Mouse (Mus musculus): Measurements from ENCODE around the gene Dhx16.
"Not testable (repeated sequence)": the region's sequence is repeated elsewhere in the genome, so short reads cannot be mapped to it uniquely, and the experiment has no call there.

Gene Dhx16

DNA sequence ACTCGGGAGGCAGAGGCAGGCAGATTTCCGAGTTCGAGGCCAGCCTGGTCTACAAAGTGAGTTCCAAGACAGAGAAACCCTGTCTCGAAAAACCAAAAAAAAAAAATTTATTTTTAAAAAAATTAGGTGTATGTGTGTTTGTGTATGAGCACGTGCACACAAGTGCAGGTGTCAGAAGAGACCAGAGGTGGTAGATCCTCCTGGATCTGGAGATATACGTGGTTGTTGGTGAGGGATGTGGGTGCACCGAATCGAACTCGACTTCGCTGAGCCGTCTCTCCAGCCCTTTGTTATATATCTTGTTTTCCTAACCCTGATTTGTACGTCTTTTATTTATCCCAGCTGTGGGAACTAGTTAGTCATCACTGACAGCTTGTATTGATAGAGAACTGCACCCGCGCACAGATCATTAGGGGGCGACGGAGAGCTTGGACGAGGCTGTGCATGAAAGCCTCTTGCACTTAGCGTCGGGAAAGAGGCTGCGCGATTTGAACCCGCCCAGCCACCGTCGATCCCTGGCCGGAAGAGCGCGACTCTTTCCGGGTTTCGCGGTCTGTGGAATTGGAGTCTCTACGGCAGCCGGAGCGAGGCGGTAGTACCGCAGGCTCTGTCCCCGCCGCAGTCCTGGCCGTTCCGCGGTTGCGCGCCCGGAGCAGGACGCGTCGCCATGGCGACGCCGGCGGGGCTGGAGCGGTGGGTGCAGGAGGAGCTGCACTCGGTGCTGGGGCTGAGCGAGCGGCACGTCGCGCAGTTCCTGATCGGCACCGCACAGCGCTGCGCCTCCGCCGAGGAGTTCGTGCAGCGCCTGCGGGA, at the start of gene Dhx16:
TSS of gene Dhx16 (plus strand) at position 575 of the 813 bp plus-strand sequence.
- DNase-seq (ENCODE audit: low read depth) = peak; percentile 97

DNA sequence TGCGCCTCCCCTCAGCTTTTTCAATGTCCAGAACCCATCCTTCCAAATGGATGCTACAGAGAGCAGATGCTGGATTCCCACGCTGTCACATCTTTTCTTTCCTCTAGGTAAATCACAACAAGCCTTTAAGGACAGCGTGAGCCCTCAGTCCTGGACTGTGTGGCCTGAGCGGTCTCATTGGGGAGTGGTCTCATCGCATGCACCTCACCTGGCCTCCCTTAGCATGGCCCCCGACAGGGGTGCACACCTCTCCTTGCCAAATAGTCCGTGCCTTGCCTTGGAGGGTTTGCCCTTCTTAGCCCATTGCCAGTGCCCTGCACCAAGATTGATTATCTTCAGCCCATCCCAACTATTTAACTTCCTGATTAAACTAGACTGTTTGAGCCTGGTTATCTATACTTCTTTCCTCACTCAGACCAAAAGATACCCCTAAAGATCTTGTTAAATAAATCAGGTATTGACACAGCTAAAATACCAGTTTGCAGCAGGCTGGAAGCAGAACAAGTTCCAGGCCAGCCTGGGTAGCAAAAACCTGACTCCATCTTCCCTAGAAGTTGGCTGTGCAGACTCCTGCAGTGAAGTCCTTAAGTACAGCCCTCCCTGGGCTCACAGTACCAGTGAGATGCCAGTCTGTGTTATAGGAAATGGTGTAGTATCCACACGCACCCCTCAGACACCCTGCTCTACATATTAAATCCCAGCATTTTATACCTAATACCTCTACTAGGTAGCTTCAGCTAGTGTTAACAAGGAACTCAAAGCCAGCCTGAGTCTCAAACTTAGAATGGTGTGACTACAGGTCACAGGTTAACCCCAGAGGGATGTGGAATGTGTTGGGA, 47.0 kb upstream of the Dhx16 start:
- no peak for DNase-seq (ENCODE audit: low read depth)

DNA sequence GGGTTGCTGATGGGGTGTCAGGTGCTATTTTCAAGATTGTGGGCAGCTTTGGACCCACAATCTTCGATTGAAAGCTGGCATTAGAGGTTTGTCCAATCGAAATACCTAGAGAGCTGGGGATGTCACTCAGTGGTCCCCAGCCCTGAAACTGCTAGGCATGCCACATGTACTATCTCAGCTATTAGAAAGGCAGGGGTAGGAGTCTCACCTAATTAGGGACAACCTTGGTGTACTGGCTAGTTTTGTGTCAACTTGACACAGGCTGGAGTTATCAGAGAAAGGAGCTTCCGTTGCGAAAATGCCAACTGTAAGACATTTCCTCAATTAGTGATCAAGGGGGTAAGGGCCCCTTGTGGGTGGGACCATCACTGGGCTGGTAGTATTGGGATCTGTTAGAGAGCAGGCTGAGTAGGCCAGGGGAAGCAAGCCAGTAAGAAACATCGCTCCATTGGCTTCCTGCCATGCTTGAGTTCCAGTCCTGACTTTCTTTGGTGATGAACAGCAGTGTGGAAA, 46.3 kb upstream of the Dhx16 start:
- no peak for DNase-seq (ENCODE audit: low read depth)

DNA sequence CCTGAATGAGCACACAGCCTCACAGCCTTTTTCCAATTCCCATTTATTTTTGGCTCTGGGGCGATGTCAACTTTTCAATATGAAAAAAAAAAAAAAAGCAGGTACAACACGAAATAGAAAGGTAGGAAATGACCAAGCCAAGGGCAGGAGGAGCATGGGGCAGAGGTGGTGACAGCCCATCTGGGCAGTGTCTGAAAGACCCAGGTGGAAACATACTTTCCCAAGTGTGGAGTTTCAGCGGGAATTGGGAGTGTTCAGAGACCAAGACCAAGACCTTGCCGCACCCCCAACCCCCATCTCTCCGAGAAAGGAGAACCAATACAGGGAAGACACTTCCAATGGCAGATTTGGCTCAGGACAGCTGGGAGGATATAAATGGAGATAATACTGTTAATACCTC, 45.7 kb upstream of the Dhx16 start:
- DNase-seq (ENCODE audit: low read depth) = no peak

DNA sequence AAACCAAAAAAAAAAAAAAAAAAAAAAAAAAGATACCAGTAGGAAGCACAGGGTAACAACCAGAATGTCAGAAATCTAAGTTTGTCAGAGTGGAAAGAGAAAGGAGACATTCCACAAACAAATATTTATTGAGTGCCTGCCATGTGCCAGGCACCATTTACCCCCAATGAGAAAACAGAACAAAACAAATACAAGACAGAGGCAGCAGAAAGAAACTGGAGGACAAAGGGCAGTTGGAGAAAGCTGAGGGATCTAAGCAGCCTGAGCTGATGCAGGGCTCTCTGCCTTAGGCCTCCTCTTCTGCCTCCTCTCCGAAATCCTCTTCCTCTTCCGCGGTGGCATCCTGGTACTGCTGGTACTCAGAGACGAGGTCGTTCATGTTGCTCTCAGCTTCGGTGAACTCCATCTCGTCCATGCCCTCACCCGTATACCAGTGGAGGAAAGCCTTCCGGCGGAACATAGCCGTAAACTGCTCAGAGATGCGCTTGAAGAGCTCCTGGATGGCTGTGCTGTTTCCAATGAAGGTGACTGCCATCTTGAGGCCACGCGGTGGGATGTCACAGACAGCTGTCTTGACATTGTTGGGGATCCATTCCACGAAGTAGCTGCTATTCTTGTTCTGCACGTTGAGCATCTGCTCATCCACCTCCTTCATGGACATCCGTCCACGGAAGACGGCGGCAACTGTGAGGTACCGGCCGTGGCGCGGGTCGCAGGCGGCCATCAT, 44.8 kb upstream of the Dhx16 start:
- DNase-seq (ENCODE audit: low read depth) = no peak

DNA sequence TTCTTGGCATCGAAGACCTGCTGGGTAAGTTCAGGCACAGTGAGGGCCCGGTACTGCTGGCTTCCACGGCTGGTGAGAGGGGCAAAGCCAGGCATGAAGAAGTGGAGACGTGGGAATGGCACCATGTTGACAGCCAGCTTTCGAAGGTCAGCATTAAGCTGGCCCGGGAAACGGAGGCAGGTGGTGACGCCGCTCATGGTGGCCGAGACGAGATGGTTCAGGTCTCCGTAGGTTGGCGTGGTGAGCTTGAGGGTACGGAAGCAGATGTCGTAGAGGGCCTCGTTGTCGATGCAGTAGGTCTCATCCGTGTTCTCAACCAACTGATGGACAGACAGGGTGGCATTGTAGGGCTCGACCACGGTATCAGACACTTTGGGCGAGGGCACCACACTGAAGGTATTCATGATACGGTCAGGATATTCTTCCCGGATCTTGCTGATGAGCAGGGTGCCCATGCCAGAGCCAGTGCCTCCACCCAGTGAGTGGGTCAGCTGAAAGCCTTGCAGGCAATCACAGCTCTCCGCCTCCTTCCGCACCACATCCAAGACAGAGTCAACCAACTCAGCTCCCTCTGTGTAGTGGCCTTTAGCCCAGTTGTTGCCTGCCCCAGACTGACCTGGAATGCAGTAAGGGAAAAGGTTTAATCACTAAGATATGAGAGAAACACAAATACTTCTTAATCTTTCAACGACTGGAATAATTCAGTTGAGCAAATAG, 44.0 kb upstream of the Dhx16 start:
- DNase-seq (ENCODE audit: low read depth) = no peak

DNA sequence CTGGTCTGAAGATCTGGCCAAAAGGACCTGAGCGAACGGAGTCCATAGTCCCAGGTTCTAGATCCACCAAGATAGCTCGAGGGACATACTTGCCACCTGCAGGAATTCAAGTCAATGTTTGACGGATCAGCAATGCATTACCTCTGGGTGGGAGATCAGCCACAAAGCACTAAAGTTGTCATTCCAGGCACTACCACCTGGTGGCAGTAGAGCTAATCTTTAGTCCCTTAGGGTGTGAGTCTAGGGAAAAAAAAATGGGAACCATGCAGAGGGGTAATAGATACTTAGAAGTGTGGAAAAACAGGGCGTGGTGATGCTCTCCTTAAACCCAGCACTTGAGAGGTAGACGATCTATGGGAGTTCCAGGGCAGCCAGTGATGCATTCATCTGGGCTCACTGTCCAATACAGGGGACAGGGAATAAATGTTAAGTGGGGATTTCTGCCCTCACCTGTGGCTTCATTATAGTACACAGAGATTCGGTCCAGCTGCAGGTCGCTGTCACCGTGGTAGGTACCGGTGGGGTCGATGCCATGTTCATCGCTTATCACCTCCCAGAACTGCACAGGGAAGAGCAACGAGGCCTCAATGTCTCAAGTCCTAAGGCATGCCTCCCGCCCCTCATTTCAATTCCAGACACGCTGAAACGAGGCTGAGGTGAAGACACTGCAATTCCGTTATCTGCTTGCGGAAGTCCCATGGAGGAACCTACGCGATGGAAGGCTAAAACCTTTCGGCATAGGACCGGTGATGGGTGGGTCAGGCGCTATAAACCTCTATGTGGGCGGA, 43.2 kb upstream of the Dhx16 start:
- DNase-seq (ENCODE audit: low read depth) = peak; percentile 95

DNA sequence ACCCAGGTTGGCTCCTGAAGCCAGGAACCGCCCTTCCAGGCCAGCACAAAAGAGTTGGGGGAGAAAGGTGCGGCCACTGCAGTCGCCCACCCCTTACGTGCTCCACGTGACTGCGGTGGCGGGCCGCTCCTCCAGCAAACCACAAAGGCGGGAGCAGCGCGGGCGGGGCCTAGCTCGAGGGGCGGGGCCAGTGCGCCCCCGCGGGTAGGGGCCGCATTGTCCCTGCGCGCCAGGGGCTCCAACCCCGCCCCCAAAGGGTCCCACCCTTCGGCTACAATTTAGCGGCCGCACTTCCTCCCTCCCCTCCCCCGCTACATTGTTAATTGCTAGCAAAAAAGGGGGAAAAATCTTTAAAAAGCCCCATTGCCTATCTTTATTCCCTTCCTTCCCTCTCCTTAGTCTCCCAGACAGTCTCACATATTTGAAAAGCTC, 42.6 kb upstream of the Dhx16 start:
- DNase-seq (ENCODE audit: low read depth) = peak; percentile 89

DNA sequence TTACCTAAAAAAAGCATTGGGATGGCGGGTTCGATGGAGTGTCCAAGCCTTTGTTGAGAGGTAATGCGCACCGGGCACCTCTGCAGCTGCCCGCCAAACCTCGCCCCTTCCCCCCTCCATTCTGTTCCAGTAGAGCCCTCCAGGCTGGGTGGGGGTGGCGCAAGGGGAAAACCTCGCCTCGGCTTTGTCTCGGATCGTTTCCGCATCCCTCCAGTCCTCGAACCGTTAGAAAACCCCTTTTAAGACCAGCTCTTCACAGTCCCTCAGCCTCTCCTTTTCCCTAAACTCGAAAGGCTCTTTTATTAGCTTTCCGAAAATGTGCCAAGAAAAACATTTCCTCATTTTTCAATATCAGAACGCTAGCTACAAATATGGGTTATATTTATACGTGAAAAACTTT, 42.1 kb upstream of the Dhx16 start:
- DNase-seq (ENCODE audit: low read depth) = peak; percentile 76

DNA sequence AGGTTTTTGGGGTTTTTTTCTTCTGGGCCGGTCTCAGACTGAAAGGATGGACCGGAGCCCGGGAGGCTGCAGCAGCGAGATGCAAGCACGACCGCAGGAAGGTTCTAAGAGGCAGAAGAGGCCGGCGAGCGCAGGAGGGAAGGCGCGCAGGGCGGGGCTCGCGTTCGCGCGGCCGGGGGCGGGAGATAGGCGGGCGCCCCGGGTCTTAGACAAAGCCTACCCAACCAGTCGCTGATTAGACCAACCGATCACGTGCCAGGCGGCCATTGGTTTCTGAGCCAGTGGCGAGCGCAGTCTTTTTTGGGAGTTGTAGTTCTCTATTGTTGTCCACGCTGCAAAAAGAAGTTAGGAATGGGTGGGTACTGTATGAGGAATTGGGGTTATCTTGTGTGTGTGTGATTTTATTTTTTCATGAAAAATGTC, 41.5 kb upstream of the Dhx16 start, which contains the start of gene Tubb5:
TSS of gene Tubb5 (minus strand) at position 185 of the 423 bp plus-strand sequence.
- DNase-seq (ENCODE audit: low read depth) = peak; percentile 95

DNA sequence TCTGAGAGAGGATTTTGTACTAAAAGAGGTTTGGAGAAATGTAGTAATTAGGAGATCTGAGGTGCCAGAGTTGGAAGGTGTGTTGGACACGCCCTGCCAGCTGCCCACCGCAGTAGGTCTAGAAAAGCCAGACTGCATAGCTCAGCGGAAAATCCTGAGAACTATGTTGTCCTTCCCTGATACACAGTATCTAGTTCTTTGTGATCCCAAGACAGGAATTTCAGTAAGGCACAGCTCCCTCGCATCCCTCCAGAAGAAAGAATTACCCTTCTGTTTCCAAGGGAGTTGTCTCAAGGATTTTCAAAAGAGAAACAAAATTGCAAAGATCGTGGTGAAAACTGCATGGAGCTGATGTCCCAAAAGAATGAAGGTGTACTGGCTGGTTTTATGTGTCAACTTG, 41.0 kb upstream of the Dhx16 start:
- no peak for DNase-seq (ENCODE audit: low read depth)

DNA sequence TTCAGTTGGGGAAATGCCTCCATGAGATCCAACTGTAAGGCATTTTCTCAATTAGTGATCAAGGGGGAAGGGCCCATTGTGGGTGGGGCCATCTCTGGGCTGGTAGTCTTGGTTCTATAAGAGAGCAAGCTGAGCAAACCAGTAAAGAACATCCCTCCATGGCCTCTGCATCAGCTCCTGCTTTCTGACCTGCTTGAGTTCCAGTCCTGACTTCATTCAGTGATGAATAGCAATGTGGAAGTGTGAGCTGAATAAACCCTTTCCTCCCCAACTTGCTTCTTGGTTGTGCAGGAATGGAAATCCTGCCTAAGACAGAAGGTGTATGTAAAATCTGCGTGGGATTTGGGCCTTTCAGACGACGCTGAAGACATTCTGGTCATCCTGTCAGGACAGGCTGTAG, 40.6 kb upstream of the Dhx16 start:
- DNase-seq (ENCODE audit: low read depth) = not testable (repeated sequence)

DNA sequence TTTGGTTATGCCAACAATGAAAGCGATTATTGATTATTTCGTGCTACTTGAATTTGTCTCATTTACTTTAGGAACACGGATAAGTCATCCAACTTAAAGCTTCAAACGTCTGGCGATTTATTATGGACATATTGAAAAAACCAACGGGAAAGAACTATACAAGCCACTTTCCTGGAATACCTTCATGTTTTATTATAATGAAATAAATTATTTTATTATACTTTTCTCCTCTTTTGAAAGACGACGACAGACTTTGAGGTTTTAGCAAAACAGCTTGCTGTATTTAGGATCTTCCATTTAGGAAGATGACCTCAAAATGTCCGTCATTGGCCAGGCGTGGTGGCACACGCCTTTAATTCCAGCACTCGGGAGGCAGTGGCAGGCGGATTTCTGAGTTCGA, 39.1 kb upstream of the Dhx16 start:
- DNase-seq (ENCODE audit: low read depth) = no peak

DNA sequence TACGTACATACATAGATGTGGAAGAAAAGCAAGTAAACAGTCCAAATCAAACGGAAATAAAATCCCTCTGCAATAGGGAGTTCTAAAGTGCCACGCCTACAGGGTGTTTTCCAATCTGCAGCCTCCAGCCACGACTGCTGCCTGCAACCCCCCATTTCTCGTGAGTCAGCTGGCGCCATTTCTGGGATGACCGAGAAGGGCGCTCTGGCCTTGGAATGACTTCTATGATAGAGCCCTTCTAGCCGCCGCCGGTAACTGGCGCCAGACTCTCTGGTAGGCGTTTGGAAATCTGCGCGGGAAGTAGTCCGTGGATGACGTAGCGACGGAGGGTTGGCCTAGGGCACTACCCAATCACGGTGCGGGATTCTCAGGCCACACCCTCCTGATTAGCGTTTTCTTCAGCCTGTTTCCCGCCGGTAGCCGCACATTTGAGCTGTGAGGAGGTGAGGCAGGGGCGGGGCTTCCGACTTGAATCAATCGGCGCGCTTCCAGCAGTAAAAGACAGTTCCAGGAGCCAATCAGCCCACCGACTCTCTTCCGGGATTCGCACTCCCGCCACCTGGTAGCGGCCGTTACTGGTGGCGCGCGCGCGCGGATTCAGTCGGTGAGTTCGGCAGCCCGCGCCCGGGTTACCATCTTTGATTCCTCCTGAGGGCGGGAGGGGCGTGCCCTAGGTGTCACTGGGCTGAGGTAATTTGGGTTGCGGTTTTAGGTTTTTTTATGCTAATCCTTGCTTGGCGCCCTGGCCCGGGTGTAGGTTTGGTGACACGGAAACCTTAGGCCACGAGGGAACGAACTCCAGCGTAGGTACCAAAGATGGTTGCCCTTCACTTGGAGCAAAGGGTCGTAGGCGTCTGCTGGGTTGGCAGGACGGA, 38.3 kb upstream of the Dhx16 start, which contains the start of gene Mdc1:
TSS of gene Mdc1 (plus strand) at position 440 of the 875 bp plus-strand sequence.
- peak; percentile 100 for DNase-seq (ENCODE audit: low read depth)

DNA sequence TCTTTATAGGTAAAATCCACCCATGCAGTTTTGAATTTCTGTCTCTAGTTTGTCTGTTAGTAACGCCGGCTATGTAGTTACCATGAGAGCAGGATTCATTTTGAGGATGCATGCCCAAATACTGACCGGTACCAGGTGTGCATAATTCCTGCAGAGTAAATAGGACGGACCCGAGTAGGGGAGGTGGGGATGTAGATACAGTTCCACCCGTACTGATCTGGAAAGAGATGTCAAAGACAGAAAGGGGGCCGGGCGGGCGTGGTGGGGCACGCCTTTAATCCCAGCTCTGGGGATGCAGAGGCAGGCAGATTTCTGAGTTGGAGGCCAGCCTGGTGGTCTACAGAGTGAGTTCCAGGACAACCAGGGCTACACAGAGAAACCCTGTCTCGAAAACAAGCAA, 37.6 kb upstream of the Dhx16 start:
- peak; percentile 34 for DNase-seq (ENCODE audit: low read depth)

DNA sequence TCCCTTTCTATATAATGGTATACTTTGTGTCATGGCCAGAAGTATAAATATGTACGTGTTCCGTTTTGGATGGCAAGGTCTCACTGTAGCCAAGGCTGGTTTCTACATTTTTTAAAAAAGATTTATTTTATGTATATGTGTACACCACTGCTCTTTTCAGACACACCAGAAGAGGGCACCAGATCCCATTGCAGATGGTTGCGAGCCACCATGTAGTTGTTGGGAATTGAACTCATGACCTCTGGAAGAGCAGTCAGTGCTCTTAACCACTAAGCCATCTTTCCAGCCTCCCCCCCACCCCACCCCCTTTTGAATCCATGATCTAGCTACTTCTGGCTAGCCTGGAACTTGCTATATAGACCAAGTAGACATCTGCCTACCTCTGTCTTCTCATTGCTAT, 36.1 kb upstream of the Dhx16 start:
- peak; percentile 25 for DNase-seq (ENCODE audit: low read depth)

DNA sequence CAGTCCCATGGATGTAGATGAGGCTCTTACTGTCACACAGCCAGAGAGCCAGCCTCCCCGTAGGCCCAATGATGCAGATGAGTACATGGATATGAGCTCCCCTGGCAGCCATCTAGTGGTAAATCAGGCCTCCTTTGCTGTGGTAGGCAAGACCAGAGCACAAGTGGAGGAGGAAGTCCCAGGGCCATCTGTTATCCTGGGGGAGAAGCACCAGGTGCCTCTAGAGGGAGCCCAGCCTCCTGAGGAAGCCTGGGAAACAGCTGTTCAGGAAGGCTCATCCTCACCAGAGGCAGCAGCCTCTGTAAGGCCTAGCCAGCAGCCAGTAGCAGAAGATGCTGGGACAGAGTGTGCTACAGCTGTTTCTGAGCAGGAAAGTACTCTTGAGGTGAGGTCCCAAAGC, 31.5 kb upstream of the Dhx16 start:
- no peak for DNase-seq (ENCODE audit: low read depth)

DNA sequence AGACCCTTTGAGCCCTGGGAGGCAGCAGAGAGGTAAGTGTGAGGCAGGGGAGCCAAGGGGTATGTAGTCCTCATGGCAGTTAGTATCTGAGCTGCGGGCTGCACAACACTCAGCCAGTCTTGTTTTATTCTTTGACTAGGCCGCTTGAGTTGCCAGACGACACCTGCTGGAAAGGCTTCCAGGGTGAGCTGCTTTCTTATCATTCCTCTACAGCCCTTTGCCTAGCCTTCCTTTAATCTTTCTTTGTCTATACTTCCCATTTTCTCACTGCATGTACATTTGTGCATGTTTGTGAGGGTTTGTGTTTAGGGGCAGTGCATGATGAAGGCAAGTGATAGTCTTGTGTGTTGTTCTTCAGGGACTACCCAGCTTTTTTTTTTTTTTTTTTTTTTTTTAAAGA, 28.6 kb upstream of the Dhx16 start:
- no peak for DNase-seq (ENCODE audit: low read depth)

DNA sequence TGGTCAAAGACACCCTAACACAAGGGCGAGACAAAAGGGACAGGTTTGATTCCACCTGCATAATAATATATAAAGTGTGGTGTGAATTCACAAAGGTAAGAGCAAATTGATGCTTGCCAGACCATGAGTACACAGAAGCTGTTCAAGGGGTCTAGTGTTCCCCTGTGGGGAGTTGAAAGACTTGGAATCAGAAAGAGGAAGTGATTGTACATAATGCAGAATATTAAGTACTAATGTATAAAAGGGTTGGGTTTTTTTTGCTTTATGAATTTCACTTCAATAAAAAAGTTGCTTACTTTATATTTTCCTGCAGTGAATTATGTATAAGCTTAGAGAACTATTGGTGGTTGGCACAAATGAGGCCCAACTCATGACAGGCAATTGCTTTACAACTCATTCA, 20.2 kb upstream of the Dhx16 start:
- DNase-seq (ENCODE audit: low read depth) = no peak

DNA sequence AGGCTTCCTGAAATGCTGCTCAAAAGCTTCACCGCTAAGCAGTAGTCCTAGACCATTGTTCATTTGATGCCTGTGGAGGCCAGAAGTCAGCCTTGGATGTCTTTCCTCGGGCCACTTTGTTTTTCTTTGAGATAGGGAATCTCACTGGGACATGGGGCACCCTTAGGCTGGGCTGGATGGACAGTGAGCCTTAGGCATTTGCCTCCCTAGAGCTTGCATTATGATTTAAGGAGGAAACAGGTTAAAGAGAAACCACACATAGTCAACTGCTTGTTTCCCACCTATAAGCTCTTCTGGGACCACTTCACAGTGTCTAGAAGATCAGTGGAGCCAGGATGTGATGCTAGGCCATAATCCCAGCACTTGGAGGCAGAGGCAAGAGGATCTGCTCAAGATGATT, 19.8 kb upstream of the Dhx16 start:
- DNase-seq (ENCODE audit: low read depth) = peak; percentile 16

Measured in induced T-regulatory cell, adult 2 months (primary cell).